Mouse (Mus musculus) frontal cortex, postnatal 14 days (tissue): ENCODE data around the gene Fam204a.

Source experiments
- DNase-seq, 2 experiments: peaks; one replicate each; pipeline ENCODE4 v3.0.0; 2022; ENCODE audit warnings: low spot score in 2 of 2

Fam204a gene

GRCm38 (mm10) chr19:60225899-60226844 lies at the start of gene Fam204a:
TSS of gene Fam204a (minus strand) at chr19:60226701.
- DNase-seq = peak; percentile 91 to 97

DNA sequence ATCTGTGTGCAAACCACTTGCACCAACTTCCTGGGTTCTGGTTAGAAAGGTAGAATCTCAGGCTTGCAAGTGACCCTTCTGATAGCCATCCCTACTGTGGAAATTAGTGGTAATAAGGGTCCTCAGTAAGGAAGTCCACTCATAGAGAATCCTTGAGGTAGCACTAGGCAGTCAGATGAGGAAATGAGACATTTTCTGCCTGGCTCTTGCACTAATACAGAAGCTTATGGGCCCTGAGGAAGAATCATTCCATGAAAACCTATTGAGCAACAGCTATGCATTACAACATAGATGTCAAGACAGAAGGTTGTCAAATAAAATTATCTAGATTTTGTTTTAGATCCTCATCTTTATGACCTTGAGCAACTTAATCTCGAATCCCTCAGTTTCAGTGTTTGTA lies 39.3 kb upstream of the Fam204a start:
- no peak for DNase-seq

DNA sequence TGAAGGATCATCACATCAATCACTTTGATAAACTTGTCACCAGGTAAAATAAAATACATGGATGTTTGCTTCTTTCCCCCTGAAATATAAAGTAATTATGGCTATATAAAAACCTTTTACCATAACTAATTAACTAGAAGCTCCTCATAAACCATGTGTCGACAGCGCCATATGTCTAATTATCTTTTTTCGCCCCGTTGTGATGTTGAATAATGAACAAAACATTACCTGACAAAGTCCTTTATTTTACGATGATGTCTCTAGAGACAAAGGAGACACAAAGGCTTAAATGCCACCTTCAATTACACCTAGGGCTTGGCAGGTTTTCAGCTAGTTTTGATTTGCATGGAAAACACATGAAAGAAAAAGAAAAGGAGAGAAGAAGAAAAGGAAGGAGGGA lies 34.2 kb upstream of the Fam204a start:
- no peak for DNase-seq

DNA sequence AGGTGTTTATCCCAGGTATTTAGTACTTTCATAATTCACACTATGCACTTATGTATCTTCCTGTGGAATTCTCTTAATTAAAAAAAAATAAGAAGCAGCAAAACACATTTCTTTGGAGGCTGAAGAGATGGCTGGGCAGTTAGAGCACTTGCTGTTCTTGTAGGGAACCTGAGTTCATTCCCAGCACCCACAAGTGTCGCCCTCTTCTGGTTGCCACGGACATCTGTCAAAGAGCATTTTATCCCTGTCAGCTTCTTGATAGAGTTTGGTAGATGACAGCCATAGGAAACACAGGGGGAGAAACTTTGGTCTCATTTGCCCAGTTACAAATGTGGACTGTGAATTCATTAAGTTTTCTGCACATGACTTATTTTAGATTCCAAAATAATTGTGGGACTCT lies 25.5 kb upstream of the Fam204a start:
- DNase-seq = no peak

DNA sequence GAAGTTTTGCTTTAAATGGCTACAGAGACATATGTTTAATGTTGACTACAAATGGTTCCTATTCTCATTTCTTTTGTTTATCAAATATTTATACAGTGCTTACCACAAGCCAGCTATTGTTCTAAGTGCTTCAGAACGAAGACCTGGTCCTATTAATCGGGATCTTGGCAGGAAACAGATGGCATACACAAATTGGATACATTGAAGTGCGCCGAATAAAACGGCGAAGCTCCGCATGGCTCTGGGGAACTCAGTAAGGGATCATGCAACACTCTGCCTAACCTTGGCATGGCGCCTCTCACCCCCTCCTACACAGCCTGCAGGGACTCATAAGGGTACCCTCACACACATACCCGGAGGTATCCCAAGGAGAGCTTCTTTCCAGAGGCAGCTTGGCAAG lies 24.7 kb upstream of the Fam204a start:
- no peak for DNase-seq

GRCm38 (mm10) chr19:60245250-60245649 lies 18.7 kb upstream of the Fam204a start:
- DNase-seq = no peak

DNA sequence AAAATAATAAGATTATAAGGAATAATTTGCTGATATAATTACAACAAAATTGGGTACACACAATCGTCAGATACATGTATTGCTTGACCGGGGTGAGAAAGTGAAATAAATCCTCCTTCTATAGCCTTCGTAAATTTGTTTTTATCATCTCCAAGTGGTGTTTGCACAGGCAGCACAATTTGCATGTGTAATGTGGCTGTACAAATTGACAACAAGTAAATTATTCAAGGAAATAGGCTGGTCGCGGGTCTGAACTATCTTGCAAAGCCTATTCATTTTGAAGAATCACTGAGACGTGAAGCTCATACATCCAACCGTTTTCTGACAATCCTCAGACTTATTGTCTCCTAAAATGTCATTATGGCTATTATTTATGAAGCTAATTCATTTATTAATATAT lies 16.1 kb upstream of the Fam204a start:
- no peak for DNase-seq

GRCm38 (mm10) chr19:60241916-60242602 lies 15.6 kb upstream of the Fam204a start:
- no peak for DNase-seq

GRCm38 (mm10) chr19:60231542-60231941 lies 5.0 kb upstream of the Fam204a start:
- no peak for DNase-seq

DNA sequence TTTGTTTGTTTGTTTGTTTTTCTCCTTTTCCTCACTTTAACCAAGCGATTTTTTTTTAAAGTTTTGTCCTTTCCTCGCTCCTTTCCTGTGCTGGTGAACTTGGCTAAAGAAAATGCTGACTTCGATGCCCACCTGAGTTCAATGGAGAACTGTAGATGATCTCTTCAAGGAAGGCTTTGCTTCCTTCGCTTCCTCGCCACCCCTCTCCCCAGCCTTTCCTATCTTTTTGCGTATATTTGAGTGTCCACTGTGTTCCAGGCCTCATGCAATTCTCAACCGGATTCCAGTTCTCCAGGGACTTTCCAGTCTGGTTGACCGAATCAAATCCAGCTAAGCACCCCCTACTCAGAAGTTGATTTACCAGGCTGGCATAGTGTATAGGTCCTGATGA lies 339 bp upstream of the Fam204a start:
- no peak for DNase-seq

DNA sequence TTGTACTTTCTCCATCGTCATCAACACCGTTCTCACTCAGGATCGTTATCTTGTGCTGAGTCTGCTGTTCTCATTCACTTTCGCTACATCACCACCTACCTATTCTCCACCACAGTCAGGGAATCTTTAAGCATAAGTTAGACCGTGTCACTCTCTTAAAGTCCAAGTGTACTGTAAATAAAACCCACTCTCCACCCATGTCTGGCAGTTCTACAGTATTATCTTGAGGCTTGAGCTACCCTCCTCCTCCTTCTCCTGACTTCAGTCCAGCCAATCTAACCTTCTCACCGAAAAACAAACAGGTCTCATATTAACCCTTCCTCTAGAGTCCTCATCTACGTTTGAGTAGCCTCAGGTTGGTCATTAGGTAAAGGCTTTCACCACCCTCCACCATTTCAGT lies 7.1 kb downstream of the Fam204a start:
- DNase-seq = no peak

GRCm38 (mm10) chr19:60217985-60218384 lies 8.5 kb downstream of the Fam204a start:
- DNase-seq = no peak

- no peak for DNase-seq
Measured at GRCm38 (mm10) chr19:60208173-60208572, 18.3 kb downstream of the Fam204a start.

- no peak for DNase-seq
Measured at GRCm38 (mm10) chr19:60204176-60204575, 22.3 kb downstream of the Fam204a start.

- no peak for DNase-seq
Measured at GRCm38 (mm10) chr19:60200294-60200693, 26.2 kb downstream of the Fam204a start.

GRCm38 (mm10) chr19:60199152-60199551 lies 27.3 kb downstream of the Fam204a start:
- no peak for DNase-seq

GRCm38 (mm10) chr19:60192790-60193189 lies 33.7 kb downstream of the Fam204a start:
- DNase-seq = no peak

- no peak for DNase-seq
Measured at GRCm38 (mm10) chr19:60189206-60189605, 37.3 kb downstream of the Fam204a start.

DNA sequence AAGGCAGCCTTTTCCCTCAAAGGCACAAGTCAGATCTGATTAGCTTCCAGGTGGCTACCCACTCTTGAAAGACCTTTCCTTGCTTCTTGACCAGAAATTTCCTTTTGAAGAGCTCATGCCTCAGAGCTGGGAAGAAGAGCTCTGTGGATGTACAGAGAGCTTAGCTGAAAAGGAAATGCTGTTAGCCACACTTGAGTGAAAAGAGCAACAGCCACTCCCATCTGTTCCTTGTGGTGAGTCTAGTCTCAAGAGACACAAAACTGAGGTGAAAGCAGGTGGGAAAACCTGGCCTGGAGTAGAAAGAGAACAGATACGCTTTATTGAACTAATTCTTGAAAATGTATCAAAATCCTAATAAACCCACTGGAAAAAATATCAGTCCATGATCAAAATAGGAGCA lies 43.6 kb downstream of the Fam204a start:
- DNase-seq = no peak

DNA sequence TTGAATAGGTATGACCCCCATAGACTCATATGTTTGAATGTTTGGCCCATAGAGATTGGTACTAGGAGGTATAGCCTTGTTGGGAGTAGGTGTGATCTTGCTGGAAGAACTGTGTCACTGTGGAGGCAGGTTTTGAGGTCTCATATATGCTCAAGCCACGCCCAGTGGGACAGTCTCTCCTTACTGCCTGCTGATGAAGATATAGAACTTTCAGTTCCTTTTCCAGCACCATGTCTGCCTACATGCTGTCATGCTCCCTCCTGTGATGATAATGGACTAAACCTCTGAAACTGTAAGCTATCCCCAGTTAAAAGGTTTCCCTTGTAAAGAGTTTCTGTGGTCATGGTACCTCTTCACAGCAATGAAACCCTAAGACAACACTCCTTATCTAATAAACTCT lies 44.3 kb downstream of the Fam204a start:
- no peak for DNase-seq

DNA sequence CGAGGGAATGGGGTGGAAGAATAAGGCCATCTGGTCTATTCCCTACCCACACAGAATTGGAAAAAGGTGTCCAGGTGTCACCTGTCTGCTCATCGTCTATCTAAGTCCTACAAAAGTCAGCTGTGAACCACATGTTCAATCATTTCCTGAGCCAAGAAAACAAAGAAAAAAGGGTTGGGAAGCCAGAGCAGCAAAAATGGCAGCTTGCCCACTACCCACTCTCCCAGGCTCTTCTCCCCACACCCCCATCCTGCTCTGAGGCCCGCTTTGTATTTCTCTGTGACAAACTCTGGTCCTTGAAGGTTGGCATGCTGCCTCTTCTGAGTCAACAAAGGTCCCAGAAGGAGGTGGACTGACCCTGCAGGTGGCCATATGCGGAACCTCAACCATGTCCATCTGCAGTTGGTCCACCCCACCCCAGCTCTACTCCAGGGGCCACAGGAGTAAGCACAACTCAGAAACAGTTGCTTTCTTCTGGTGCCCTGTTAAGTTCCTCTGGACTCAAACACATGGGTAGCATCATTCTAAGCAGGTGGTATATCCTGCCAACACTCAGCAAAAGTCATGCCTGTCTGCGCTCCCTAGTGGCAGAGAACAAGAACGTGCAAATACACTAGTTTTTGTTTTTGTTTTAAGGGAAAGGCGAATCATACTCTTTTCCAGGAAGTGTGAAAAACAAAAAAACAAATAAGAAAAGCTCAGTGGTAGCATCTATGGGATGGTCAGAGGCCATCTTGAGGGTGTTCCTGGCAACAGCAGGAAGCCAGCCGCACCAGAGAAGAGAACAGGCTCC lies 47.5 kb downstream of the Fam204a start:
- DNase-seq = no peak

- DNase-seq = no peak
Measured at GRCm38 (mm10) chr19:60165417-60165816, 61.1 kb downstream of the Fam204a start.
